Mouse (Mus musculus) cerebellum, adult 2 months (tissue): Measurements from ENCODE around the gene Uqcc1. TPM values are rescaled to one million over a fixed set of nuclear protein-coding genes. Genes with fewer than 3 reads are reported as not detected.

ENCODE experiments used
- DNase-seq, 2 experiments: peaks; one replicate each; pipeline ENCODE4 v3.0.0; 2021
- H3K27ac ChIP-seq: fragments of 200-500 bp; 2 replicates; pipeline ENCODE4 v1.5.1; 2012; ENCODE audit warnings: low read length, control low read depth, inconsistent platforms; ENCODE audit not compliant: insufficient read depth
- H3K27me3 ChIP-seq: fragments of 200-500 bp; 2 replicates; pipeline ENCODE4 v1.6.1; 2012; ENCODE audit warnings: inconsistent platforms, mild to moderate bottlenecking, low read length, moderate library complexity; ENCODE audit not compliant: control insufficient read depth, insufficient read depth
- H3K4me1 ChIP-seq: fragments of 200-500 bp; 2 replicates; pipeline ENCODE4 v1.6.1; 2011; ENCODE audit warnings: low read length; ENCODE audit not compliant: control insufficient read depth, insufficient read depth
- H3K4me3 ChIP-seq: fragments of 200-500 bp; replicated peaks from 2 replicates; pipeline ENCODE3; 2011; ENCODE audit warnings: mild to moderate bottlenecking, low read depth, low read length, control low read depth; ENCODE audit not compliant: insufficient read depth
- CTCF ChIP-seq: fragments of 200-500 bp; IDR thresholded peaks from 2 replicates; pipeline ENCODE4 v1.5.1; 2011; ENCODE audit warnings: low read depth, mild to moderate bottlenecking, control low read depth, low read length, moderate library complexity, borderline replicate concordance; ENCODE audit not compliant: insufficient read depth
- POLR2A ChIP-seq: fragments of 200-500 bp; IDR thresholded peaks from 2 replicates; pipeline ENCODE4 v1.6.1; 2011; ENCODE audit warnings: low read length, control low read depth, borderline replicate concordance; ENCODE audit not compliant: insufficient read depth
- WGBS: fragments of 180-500 bp; shearing (Covaris S2); methylation state at CpG from one replicate; pipeline ENCODE4 v1.1.7; 2018; 5-methylcytosine and 5-hydroxymethylcytosine counted together
- polyA plus RNA-seq: library from polyadenylated mRNA; depleted of rRNA; stranded (reverse); fragments of >200 nt; gene quantifications from 2 replicates; pipeline ENCODE4 v1.2.3, GENCODE M21; 2012

Uqcc1 gene
- polyA plus RNA-seq, 1 experiment, result 95.8 TPM

DNA sequence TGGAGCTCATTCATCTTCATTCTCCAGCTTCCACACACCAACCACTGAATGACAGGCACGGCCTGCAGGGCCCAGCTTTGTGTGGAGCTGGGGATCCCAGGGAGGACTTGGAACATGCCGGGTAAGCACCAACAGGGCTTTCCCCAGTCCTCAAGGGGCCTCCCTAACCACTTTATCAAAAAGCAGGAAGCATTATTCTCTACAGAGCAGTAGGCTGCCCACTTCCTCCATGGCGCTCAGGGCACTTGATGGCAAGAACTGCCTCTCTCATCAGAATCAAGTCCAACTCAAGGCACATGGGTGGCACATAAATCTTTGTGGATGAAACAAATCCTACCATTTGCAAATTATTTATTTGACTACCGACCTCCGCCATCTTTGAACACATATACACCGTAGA, 15.4 kb downstream of the Uqcc1 start:
- no peak overlapping the region for H3K4me3 ChIP-seq
- no peaks in the 10 kb centered on the region for H3K4me1 ChIP-seq
- no peaks in the 10 kb centered on the region for H3K27me3 ChIP-seq
- no peak overlapping the region for H3K27ac ChIP-seq
- WGBS, result 88% methylated on average over 6 of the region's 6 CpGs
- DNase-seq, result no peak
- TF ChIP-seq POLR2A, result no peak
- no peak for TF ChIP-seq CTCF

DNA sequence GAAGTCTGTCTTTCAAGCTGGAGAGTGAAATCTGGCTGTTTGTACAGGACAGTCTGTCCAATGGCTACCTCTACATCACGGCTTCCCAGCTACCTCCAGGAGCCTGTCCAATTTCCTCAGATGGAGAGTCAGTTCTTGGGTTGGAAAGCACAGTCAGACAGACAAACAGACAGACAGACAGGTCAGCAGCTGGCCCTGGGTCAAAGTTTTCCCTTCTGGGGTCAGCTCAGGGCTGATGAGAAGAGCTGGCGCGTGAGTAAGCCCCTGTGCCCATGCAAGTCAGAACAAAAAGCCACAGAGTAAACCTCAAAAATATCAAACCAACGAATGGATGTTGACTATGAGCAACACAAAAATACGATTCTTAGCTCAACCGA, 26.5 kb downstream of the Uqcc1 start:
- WGBS, result 61% methylated on average over 6 of the region's 6 CpGs
- H3K27me3 ChIP-seq, result no peaks in the 10 kb centered on the region
- no peak overlapping the region for H3K27ac ChIP-seq
- H3K4me3 ChIP-seq, result no peak overlapping the region
- TF ChIP-seq POLR2A (no peak), CTCF (no peak)
- DNase-seq, result no peak
- H3K4me1 ChIP-seq, result peaks cover 16% of the 10 kb centered on the region

DNA sequence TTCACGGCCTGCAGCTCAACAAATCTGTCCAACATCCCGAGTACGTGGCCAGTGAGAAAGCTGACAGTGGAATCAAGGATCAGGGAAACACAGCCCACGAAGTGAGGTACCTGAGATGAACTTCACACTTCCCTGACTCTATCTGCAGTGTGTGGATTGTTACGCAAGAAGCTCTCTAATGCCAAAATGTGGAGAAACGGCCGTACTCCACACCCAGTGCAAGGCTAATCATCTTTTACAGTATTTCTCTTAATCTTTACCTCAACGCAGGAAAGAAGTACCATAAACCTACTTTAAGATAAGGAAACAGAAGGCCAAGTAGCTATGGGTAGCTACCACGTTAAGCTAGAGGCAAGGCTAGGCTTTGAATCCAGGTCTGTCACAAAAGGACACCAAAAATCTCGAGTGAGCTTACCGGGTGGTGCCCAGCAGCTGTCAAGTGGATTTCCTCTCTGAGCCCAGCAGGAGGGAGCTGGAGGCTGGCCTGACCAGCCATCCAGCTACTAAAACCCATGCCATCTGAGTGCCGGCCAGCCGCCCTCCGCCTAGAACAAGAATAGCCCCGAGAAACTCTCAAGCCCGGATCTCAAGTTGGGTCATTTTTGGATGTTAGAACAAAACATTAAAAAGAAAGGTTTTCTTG, 27.0 kb downstream of the Uqcc1 start:
- Histone ChIP-seq H3K27me3 (no peaks in the 10 kb centered on the region), H3K4me1 (peaks cover 16% of the 10 kb centered on the region), H3K4me3 (no peak overlapping the region), H3K27ac (peak overlapping the region; percentile 24; the same call in 1 of the 2 replicates)
- 19% methylated on average over 16 of the region's 16 CpGs for WGBS
- peak; percentile 63 to 75 for DNase-seq
- TF ChIP-seq CTCF (no peak), POLR2A (no peak)

DNA sequence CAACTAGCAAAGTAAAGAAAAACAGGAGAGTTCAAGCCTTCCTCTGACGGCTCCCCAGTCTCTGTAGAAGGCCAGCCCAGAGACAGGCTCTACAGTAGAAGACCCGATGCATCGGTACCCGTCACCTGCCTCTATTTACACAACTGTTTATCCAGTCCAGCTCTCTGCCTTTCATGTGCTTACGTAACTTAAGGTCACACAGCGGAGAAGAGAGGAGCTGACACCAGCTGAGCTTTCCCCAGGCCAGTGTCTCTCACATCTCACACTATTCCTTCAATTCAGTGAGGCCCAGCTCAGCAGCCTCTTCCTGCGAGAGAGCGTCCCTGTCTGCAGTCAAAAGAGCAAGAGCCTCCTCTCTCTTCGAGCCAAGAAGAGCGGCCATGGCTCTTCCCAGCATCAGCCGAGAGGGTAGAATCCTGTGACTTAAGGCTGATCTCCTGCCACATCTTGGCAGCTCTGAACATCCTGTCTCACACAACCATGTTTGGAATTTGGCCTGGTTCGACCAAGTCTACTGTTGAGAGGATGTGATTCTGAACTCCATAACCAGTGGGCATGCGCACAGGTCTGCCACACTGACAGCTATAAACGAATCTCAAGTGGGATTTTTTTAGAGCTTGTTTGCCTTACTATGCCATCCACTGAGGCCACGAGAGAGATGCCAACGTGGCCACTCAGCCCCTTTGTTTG, 34.9 kb downstream of the Uqcc1 start:
- Histone ChIP-seq H3K4me3 (no peak overlapping the region), H3K27me3 (no peaks in the 10 kb centered on the region), H3K4me1 (no peaks in the 10 kb centered on the region), H3K27ac (0 out of 2 replicates have a peak overlapping the region, but pooled peaks have one; percentile 21)
- 78% methylated on average over 16 of the region's 16 CpGs for WGBS
- peak in 1 of 2 experiments; percentile 6 for DNase-seq
- no peak for TF ChIP-seq CTCF
- TF ChIP-seq POLR2A, result no peak

DNA sequence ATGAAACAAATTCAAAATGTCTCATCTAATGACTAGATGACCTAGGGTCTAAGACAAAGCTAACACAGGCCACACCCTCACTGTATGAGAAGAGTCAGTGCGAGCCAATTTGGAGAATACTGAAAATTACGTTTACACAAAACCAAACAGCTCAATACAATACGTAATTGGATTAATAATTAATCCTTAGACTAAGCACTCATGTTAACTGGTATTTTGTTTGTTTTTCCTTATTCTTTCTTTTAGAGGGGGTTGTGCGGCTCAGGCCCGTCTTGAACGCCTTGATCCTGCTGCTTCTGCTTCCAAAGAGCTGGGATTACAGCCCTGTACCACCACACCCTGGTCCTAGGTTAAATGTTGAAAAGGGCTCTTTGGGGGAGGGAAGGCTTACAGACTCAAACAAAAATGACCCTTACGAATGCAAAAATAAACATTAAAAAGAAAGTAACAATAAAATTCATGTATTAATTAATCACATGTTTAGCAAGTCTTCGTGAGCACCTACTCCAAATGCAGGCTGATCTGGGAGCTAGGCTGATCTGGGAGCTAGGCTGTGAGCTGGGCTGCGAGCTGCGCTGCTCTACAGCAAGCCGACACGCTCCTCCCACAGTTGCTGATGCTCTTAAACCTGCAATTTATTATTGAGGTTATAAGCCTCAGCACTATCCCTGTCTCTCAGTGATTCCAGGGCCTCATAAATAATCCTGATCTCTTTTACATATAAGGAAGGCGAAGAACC, 35.6 kb downstream of the Uqcc1 start:
- no peak for DNase-seq
- H3K27ac ChIP-seq, result no peak overlapping the region
- TF ChIP-seq CTCF, result no peak
- TF ChIP-seq POLR2A, result no peak
- H3K4me1 ChIP-seq, result no peaks in the 10 kb centered on the region
- H3K27me3 ChIP-seq, result no peaks in the 10 kb centered on the region
- WGBS, result 96% methylated on average over 13 of the region's 13 CpGs
- no peak overlapping the region for H3K4me3 ChIP-seq

DNA sequence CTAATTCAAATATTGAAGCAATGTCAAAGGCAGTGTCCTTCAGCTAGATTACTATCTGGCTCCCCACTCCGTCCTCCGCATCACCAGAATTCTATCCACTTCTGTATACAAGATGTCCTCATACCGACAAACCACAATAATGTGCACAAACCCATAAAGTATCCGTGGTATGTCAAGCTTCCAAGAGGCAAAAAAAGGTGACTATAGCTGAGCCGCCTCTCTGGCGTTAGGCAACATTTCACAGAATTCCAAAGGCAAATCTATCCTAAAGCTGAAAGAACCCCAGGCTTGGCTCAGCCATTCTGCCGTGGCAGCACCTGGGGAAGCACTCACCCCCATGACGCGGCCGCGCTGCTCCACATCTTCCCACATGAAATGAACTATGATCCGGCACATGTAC, 43.3 kb downstream of the Uqcc1 start:
- DNase-seq, result no peak
- WGBS, result 96% methylated on average over 12 of the region's 12 CpGs
- Histone ChIP-seq H3K4me1 (no peaks in the 10 kb centered on the region), H3K4me3 (no peak overlapping the region), H3K27ac (no peak overlapping the region), H3K27me3 (no peaks in the 10 kb centered on the region)
- TF ChIP-seq POLR2A (no peak), CTCF (no peak)

DNA sequence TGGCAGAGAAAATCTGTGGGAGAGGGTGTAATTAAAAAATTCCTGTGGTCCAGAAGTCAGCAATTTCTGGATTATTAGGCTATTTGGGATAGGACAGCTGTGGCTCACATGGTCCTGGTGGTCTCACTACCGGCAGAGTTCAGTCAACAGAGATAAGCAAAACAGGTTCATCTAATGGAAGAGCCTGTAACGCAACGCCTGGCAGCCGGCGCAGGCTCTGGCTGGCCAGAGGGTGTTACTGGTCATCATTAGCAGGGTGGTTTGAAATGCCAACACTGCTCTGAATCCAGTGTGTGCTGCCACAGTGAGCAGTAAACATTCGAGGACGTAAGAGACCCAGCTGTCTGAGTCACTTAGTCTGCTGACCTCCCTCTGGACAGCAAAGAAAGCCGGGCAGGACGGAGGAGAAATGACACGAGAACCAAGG, 44.8 kb downstream of the Uqcc1 start:
- no peaks in the 10 kb centered on the region for H3K4me1 ChIP-seq
- no peak for DNase-seq
- H3K27ac ChIP-seq, result no peak overlapping the region
- no peak overlapping the region for H3K4me3 ChIP-seq
- WGBS, result 24% methylated on average over 10 of the region's 10 CpGs
- H3K27me3 ChIP-seq, result no peaks in the 10 kb centered on the region
- TF ChIP-seq CTCF (no peak), POLR2A (no peak)
